Mouse (Mus musculus) limb, embryonic 14.5 days (tissue): ENCODE data around the gene Cbx7. TPM values are rescaled to one million over a fixed set of nuclear protein-coding genes. Genes with fewer than 3 reads are reported as not detected.
"Not testable (repeated sequence)": the region's sequence is repeated elsewhere in the genome, so short reads cannot be mapped to it uniquely, and the experiment has no call there.

Experiments
- ATAC-seq: fragments of 200-750 bp; cut with Nextera tagmentation; 2 replicates; pipeline ENCODE4 v1.8.0; 2017; ENCODE audit warnings: low read depth, moderate number of reproducible peaks, moderate TSS enrichment; ENCODE audit not compliant: low FRiP score
- DNase-seq: peaks from one replicate; pipeline ENCODE4 v3.0.0-alpha.2; 2015; ENCODE audit warnings: low spot score
- H3K27ac ChIP-seq: fragments of 300-500 bp; sonication (generic); replicated peaks from 2 replicates; pipeline ENCODE4 v1.5.1; 2014; ENCODE audit warnings: low read depth, mild to moderate bottlenecking, low read length, moderate library complexity, mixed read lengths
- H3K27me3 ChIP-seq: fragments of 300-500 bp; sonication (generic); 2 replicates; pipeline ENCODE4 v1.6.1; 2014; ENCODE audit warnings: low read length, mixed read lengths; ENCODE audit not compliant: control insufficient read depth, insufficient read depth
- H3K36me3 ChIP-seq: fragments of 300-500 bp; sonication (generic); 2 replicates; pipeline ENCODE4 v1.6.1; 2014; ENCODE audit warnings: mild to moderate bottlenecking, low read length, moderate library complexity, mixed read lengths; ENCODE audit not compliant: control insufficient read depth, insufficient read depth
- H3K4me1 ChIP-seq: fragments of 300-500 bp; sonication (generic); 2 replicates; pipeline ENCODE4 v1.6.1; 2014; ENCODE audit warnings: antibody characterized with exemption, low read length, mixed read lengths; ENCODE audit not compliant: control insufficient read depth, insufficient read depth
- H3K4me2 ChIP-seq: fragments of 300-500 bp; sonication (generic); replicated peaks from 2 replicates; pipeline ENCODE4 v1.6.1; 2014; ENCODE audit warnings: low read depth, mild to moderate bottlenecking, low read length, moderate library complexity; ENCODE audit not compliant: severe bottlenecking
- H3K4me3 ChIP-seq: fragments of 300-500 bp; sonication (generic); replicated peaks from 2 replicates; pipeline ENCODE4 v1.5.1; 2014; ENCODE audit warnings: low read length
- H3K9ac ChIP-seq: fragments of 300-500 bp; sonication (generic); 2 replicates; pipeline ENCODE4 v1.6.1; 2014; ENCODE audit warnings: mild to moderate bottlenecking, low read depth, low read length, moderate library complexity; ENCODE audit not compliant: severe bottlenecking
- H3K9me3 ChIP-seq: fragments of 300-500 bp; sonication (generic); 2 replicates; pipeline ENCODE4 v1.6.1; 2016; ENCODE audit warnings: low read length; ENCODE audit not compliant: control insufficient read depth
- POLR2A ChIP-seq: fragments of 200-500 bp; IDR thresholded peaks from 2 replicates; pipeline ENCODE4 v1.8.0; 2012; ENCODE audit warnings: inconsistent platforms, mild to moderate bottlenecking, moderate library complexity, borderline replicate concordance; ENCODE audit not compliant: insufficient read depth, insufficient read length; ENCODE audit errors: extremely low read depth
- WGBS: fragments of 180-500 bp; shearing (Covaris S2); extraction: QIAGEN DNeasy Blood & Tissue Kit; methylation state at CpG from one replicate; pipeline ENCODE4 v1.1.7; 2014; 5-methylcytosine and 5-hydroxymethylcytosine counted together
- polyA plus RNA-seq, 2 experiments: library from polyadenylated mRNA; depleted of rRNA in 1 of 2; stranded (reverse) in 1 of 2; unstranded in 1 of 2; fragments of >200 nt; fragmentation: Nextera tagmentation in 1 of 2; extraction: Ambion mirVana in 1 of 2; gene quantifications; 2 replicates each; pipeline versions ENCODE4 v1.2.1 to v1.2.3; 2012 to 2014

The Cbx7 gene
- polyA plus RNA-seq, 2 experiments = 2.1 to 8.5 TPM

- Histone ChIP-seq H3K9me3 (no peaks in the 10 kb centered on the region), H3K27ac (no peak overlapping the region), H3K4me2 (no peak overlapping the region), H3K4me3 (no peak overlapping the region), H3K27me3 (no peaks in the 10 kb centered on the region; the same call in 1 of the 2 replicates), H3K4me1 (no peaks in the 10 kb centered on the region), H3K9ac (no peak overlapping the region), H3K36me3 (peaks cover 3% of the 10 kb centered on the region; the same call in 1 of the 2 replicates)
- no peak for DNase-seq
- WGBS = 33% methylated on average over 14 of the region's 14 CpGs
- ATAC-seq = no peak
- TF ChIP-seq POLR2A = no peak
Measured at GRCm38 (mm10) chr15:79906855-79907254, 64.1 kb downstream of the Cbx7 start.

GRCm38 (mm10) chr15:79905211-79905610 lies 65.7 kb downstream of the Cbx7 start:
- no peak overlapping the region for H3K4me3 ChIP-seq
- no peak for TF ChIP-seq POLR2A

GRCm38 (mm10) chr15:79904678-79905077 lies 66.2 kb downstream of the Cbx7 start:
- not testable (repeated sequence) for H3K4me1 ChIP-seq, DNase-seq, ATAC-seq, H3K4me2 ChIP-seq, H3K9ac ChIP-seq, H3K27me3 ChIP-seq, H3K4me3 ChIP-seq, H3K36me3 ChIP-seq, H3K27ac ChIP-seq, H3K9me3 ChIP-seq
- WGBS = 85% methylated on average over 11 of the region's 11 CpGs

More at GRCm38 (mm10) chr15:79905211-79905610, 65.7 kb downstream of the Cbx7 start:
- Histone ChIP-seq H3K4me1 (no peaks in the 10 kb centered on the region), H3K27me3 (no peaks in the 10 kb centered on the region; the same call in 1 of the 2 replicates), H3K9me3 (no peaks in the 10 kb centered on the region), H3K4me2 (no peak overlapping the region), H3K27ac (no peak overlapping the region), H3K9ac (no peak overlapping the region), H3K36me3 (peaks cover 3% of the 10 kb centered on the region; the same call in 1 of the 2 replicates)
- 73% methylated on average over 12 of the region's 12 CpGs for WGBS
- ATAC-seq = no peak
- DNase-seq = no peak

GRCm38 (mm10) chr15:79903963-79904362 lies 67.0 kb downstream of the Cbx7 start:
- Histone ChIP-seq H3K27me3 (no peaks in the 10 kb centered on the region; the same call in 1 of the 2 replicates), H3K36me3 (peaks cover 3% of the 10 kb centered on the region; the same call in 1 of the 2 replicates), H3K9me3 (no peaks in the 10 kb centered on the region), H3K27ac (no peak overlapping the region), H3K9ac (no peak overlapping the region), H3K4me3 (no peak overlapping the region), H3K4me2 (no peak overlapping the region), H3K4me1 (no peaks in the 10 kb centered on the region)
- TF ChIP-seq POLR2A = no peak
- DNase-seq (no peak), ATAC-seq (no peak)

- H3K36me3 ChIP-seq, H3K4me2 ChIP-seq, H3K9ac ChIP-seq, H3K9me3 ChIP-seq, DNase-seq, H3K27me3 ChIP-seq, H3K4me3 ChIP-seq, H3K4me1 ChIP-seq, ATAC-seq, H3K27ac ChIP-seq: not testable (repeated sequence)
- WGBS = 95% methylated on average over 8 of the region's 8 CpGs
Measured at GRCm38 (mm10) chr15:79903081-79903480, 67.8 kb downstream of the Cbx7 start.

GRCm38 (mm10) chr15:79901399-79901798 lies 69.5 kb downstream of the Cbx7 start:
- no peak overlapping the region for H3K27ac ChIP-seq
- no peaks in the 10 kb centered on the region; the same call in 1 of the 2 replicates for H3K27me3 ChIP-seq
- no peak overlapping the region for H3K4me3 ChIP-seq
- no peak for ATAC-seq
- H3K9ac ChIP-seq = no peak overlapping the region
- no peak for TF ChIP-seq POLR2A
- H3K4me1 ChIP-seq = no peaks in the 10 kb centered on the region
- H3K36me3 ChIP-seq = peaks cover 3% of the 10 kb centered on the region; the same call in 1 of the 2 replicates
- H3K4me2 ChIP-seq = no peak overlapping the region
- DNase-seq = no peak
- 88% methylated on average over 2 of the region's 2 CpGs for WGBS
- H3K9me3 ChIP-seq = no peaks in the 10 kb centered on the region
